Mouse (Mus musculus) adrenal gland, adult 18-20 months (tissue): ENCODE measurements at regions not wholly inside any gene's neighbourhood (a gene's known extent, or its start where the extent isn't known, plus 50 kb on each side); places are given as distances from the start of the nearest gene placed in this dataset.

Experiments used
- DNase-seq, 2 experiments: peaks; one replicate each; pipeline ENCODE4 v3.0.0; 2021 to 2022; ENCODE audit warnings: low spot score in 2 of 2

DNA sequence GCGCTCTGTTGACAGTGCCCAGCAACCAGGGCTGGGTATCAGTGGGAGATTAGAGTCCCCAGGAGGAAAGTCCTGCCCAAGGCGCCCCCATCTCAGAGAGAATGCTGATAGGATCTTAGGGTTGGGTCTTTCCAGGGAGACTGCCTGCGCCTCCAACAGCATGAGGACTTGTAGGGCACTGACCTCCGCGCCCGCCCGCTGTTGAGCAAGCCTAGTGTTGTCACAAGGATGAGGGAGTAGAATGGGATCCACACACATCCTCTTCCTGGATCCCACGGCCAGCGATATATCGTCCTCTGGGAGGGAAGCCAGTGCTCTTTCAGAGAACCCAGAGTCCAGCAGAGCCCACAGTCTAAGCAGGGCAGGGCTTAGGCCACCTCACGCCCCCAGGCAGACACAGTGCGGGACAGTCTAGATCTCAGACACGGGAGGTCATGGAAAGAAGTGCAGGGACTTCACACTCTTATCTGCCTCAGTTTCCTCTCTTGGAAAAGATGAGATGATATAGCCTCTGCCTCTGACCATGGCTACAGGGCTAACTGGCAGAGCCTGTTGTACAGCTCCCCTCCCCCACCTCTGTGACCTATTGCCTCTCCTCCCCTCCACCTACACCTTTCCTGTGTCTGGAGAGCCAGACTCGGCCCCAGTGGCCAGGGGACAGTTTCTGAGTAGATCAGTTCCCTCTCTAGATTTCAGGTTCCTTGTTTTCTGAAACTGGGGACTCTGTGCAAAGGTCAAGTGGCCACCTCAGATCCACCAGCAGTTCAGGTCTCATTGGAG is 52.0 kb upstream of the Dusp5 start:
- no peak for DNase-seq

DNA sequence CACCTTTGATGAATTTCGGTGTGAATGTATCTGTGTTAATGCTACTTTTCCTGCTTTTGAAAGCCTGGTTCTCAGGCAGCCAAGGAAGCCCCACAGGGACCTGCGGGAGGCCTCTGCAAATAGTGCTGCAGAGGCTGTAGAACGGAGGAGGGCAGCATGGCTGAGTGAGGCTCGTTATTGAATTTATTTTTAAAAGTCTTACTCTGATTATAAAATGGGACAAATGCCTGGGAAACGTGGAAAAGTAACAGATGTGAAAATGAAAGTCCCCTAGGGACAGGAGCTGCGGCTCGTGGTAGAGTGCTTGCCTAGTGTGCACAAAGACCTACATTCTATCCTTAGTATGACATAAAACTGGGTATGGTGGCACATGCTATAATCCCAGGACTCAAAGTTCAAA is 59.7 kb upstream of the Dusp5 start:
- no peak for DNase-seq

DNA sequence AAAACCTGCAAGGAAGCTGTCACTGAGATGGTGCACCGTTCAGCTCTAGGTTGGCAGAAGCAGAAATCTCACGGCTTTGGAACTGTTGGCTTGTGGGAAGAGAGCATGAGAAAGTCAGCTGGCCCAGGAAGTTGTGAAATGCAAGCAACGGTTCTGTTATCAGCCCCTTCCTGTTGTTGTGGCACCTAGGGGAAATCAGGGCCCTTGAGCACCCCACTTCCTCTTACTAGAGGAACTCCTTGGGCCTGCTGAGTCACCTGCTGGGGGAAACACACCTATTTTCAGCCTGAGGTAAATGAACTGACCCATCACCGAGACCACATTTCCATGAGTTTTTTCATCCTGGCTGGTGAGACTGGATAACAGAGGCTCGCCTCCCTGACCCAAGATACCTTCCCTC is 64.2 kb upstream of the Dusp5 start:
- no peak for DNase-seq

DNA sequence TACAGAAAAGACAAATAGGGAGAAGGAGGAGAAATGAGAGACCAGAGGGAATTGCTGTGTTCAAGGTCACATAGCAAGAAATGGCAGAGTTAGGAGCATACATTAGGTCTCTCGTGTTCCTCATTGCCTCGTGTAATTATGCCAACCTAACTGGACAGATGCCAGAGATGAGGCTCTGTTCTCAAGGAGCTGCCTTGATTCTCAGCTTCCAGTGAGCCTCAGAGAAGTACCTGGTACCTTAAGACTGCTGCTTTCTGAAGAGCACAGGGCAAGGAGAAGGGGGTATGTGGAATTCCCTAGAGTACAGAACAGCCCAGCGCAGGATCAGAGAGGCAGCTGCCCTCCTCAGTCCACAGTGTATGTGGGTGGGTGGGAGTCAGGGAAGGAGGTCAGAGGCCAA is 64.8 kb upstream of the Dusp5 start:
- no peak for DNase-seq

DNA sequence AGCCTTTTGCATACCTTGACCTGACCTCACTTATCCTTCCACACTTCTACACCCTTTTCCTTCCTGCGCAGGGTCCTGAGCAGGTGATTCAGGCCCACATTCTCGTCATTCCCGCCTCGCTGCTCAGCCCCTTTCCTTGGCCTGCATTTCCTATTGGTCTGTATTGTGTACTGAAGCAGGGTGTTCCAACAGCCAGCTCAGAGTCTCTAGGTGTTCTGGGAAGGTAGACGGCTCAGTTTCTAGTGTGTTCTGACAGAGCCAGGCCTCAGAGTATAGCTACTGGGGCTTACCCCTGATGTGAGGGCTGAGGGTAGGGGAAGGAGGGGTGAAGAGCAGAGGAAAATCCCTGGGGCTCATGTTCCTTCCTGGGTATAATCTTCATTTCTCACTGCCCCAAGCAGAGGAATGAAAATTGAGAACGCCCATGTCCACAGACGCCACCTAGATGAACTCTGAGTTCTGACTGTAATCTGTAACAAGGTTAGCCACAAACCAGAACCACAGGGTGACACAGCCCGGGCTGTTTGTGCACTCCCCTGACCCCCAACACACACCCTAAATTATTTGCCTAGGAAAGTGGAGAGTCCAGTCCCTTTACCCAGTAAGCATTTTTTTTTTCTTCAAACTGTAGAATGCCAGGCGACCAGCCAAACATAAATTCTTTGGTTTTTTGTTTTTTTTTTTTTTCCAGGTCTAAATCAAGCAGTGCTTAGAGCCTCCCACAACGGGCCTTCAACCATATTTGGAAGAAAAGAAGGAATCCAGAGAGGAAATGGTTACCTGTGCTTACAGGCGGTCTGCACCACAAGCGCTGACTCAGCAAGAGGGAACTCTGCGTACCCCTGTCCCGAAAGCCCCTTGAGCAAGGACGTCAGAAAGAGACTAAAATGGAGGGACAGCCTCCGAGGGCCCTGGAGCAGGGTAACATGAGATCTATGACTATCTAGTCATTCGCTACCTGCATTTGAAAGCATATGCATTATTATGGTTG is 67.6 kb upstream of the Dusp5 start:
- DNase-seq = no peak

DNA sequence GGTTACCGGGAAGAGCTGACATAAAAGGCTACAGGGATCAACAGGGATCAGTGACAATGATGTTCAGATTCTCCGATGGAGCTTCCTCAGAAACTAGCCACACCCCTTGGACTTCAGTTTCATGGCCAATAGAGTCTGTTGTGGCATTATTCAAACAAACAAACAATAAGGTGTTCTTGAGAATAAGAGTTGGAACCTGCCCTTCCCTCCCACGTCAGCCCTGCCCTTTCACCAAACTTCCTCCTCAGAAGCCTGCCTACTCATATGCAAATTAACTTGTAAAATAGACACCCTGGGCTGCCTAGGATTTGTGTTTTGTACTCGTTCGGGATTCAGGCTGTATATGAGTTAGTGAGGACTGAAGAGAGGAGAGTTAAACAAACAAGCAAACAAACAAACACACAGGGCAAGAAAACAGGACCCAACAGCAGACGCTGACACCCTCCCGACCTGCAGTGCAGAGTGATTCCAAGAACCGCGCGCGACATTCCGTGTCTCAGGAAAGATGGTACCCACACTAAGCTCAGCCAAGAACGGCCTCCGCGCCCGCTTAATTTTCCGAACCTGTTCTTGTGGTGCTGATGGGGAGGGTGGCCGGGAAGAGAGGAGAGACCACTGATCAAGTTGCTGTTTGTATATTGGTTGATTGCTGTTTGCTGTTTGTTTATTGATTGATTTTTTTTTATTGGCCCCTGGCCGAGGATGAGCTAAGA is 68.4 kb upstream of the Dusp5 start:
- DNase-seq = no peak

DNA sequence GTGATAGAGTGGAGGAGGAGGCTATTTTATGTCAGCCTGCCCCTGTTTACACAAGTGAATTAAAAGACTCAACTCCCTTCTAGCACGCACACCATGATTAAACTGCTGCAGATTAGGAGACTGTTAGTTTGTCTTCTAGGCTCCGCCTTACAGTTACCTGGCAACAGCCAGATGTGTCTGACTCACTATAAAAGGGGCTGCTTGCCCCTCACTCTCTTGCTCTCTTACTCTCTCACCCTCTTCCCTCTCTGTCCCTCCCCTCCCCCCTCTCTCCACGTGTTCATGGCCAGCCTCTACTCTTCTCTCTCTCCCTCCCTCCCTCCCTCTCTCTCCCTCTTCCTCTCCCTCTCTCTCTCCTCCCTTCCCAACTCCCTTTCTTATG is 69.0 kb upstream of the Smndc1 start:
- no peak for DNase-seq

DNA sequence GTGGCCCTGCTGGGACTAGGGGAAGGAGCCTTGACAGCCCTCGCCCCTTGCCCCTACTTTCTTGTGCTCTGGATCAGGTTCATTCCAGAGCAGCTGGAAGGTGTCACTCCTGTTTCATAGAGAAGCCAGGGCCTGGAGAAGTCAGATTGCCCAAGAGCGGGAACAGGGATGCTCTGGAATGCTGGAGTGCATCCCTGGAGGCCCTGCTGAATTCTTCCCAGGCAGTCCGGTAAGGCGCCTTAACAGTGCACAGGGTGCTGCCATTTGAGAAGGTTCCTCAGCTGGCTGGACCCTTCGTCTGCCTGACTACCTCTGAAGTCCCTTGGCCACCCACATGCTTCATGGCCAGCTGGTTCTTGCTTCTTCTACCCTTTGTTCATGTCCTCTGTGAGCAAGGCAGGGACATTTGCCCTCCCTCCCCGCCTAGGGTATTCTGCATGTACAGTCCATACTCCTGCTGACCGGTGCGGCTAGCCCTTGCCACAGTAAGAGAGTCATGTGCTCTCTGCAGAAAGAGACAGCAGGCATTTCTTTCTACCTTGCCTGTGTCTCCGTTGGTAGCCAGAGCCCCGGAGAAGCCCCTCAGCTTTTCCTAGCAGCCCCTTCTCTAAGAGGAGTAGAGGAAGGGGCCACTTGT is 68.5 kb upstream of the Smndc1 start:
- no peak for DNase-seq

DNA sequence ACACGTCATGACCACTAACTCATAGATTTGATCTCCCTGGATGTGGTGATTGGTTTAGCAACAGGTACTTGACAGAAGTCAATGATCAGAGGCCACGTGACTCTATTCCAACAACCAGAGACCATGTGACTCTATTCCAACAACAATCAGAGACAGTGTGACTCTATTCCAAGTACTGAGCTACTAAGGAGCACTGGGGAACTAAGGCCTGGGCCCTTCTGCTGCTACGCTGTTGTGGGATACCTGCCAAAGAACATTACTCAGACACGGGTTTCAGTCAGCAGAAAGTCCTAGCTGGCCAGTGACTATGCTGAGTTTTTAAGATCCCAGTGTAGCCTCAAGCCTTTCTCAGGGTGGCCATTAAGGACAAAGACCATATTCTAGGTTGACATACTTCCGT is 66.3 kb upstream of the Smndc1 start:
- no peak for DNase-seq

DNA sequence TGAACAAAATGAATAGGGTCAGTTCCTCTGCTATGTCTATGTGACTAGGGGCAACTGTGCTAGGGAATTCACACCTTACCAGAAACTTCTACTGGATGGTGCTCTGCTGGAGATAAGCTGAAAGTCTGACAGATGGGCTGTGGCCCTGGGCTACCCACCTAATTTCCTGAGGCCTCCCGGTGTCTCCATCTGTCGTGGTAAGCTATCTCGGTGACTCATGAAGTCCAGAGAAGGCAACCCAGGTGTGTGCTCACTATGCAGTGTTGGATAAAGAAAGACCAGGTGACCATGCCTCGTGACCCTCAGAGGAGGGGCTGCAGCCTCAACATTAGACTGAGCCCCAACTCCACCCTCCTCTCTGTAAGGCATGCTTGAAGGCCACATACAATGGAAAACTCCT is 64.2 kb upstream of the Smndc1 start:
- DNase-seq = no peak

DNA sequence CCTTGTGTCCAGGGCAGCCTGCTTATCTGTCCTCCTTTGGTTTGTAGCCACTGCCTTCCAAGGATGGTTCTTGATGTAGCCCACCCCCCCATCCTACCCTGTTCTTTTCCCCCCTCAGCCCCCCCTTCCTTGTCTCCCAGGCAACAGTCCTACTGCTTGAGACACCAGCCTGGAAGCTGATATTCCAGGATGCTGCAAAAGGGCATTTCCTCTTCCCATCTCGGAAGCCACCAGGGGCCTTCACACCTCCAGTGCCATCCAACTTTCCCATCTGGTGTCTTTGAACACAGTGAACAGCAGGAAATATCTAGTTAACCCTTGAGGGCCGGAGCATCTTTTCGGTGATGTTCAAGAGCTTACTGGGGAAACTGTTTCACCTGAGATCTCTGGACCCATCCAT is 63.7 kb upstream of the Smndc1 start:
- DNase-seq = no peak

DNA sequence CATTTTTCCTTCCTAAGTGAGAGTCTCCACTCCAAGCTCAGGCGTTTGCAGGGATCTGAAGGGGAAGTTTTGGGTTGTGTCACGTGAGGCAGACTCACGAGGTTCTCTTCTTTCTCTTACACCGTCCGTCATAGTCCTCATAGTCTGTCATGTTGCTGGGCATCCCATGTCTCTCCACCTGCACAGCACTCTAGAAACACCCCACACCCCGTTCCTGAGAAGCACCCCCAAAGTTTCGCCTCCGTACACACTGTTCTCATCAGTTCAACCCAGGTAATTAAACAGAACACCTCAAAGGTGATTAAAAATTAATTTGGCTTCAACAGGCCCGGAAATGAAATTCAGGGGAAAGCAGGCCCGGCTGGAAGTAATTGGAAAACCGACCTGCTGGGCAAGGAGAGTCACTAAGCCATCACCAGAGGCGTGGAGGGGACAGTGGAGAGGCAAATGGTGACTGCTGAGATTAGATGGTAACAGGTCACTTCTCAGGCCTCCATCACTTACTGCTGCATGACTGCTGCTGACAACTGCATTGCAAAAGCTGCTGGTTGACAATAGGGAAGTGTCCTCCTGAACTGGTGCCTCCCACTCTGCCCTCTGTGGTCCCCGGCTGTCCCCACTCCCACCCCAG is 63.1 kb upstream of the Smndc1 start:
- no peak for DNase-seq

DNA sequence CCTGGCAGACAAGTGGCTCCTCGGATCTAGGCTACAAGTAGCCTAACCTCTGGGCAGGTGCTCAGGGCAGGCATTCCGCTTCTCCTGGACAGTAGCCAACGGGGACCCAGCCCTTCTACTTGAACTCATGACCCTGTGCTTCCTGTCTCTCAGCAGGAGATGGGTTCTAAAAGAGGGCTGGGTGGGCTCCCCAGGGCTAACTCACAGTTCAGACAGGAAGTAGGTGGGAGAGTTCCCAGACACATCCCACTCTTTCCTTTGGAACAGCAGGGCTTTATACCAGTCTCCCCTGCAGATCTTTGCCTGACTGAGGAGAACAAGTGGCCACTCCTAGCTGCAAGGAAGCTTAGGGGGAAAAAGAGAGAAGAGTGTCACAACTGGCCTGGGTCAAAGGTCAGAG is 62.0 kb upstream of the Smndc1 start:
- DNase-seq = no peak

DNA sequence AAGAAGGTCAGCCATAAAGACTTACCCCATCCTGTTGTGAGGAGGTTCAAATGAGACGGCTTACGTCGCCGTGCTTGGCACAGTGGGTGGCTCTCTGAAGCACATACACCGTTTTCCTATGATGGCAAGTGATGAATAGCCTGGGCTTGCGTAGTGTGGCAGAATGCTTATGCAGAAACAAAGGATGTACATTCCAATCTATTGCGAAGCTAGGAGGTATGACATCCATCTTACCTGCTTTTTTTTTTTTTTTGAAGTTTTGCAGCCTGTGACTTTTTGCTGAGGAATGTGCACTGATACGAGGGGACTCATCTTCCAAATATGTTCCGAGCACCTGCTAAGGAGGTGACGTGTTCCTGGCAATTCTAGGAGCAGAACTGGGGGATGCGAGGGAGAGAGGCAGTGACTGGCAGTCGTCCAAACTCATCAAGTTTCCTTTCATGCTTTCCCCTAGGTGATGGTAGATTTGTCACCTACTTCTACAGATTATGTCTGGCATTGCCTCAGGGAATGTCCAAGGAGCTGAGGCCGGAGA is 61.1 kb upstream of the Smndc1 start:
- DNase-seq = no peak

DNA sequence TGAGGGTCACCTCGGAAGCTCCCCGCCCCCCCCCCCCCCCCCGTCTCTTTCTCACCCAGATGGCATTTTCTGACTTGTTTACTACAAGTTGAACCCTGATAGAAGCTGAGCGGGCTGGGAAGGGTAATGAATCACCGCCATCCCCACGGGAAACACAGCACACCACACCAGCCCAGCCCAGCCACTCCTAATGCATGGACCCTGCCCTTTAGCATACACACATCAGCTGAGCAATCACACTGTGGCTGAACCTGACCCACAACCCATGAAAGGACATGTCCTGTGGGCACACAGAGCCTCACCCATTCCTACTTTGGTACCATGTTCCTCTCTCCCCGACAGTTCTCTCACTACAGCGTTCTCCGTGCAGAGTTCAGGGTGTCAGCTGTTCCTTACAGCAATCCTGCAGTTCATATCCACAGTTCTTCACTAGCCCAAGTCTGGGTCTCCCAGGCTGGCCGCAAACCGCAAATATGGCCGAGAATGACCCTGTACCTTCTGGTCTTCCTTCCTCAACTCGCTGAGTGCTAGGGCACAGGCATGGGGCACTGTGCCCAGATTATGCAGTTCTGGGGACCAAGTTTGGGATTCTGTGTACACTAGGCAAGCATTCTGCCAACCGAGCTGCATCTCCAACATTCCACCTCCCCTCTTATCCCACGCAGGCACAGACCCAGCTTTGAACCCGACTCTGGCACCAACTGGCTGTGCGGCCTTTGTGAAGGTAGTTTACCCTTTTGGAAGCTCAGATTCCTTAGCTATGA is 60.4 kb upstream of the Smndc1 start:
- DNase-seq = no peak

DNA sequence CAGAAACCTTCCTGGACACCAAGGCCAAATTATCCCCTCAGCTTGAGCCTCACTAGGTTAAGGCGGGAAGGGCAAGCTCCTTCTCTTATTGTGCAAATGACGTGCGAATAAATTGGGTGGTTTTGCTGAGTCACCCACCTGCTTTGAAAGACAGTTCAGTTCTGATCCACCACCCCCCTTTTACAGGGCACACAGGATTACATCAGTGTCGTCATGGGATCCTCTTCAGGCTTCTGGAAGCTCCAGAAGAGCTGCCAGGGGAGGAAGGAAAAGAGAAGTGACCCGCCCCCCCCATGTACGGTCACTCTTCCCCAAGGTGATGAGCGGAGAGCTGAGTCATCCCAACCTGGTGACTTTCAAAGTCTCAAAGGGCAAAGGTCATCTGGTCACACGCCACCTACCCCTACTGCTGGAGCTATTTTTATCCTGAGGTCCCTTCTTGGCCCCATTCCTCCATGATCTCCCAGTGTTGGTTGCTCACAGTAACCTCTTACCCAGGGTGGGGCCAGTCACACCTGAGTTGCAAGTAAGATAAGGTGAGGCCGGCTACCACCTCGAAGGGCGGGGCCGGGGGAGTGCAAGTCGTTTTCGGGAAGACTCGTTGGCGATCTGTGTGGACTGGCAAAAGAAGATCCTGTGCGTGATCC is 58.9 kb upstream of the Smndc1 start:
- no peak for DNase-seq

DNA sequence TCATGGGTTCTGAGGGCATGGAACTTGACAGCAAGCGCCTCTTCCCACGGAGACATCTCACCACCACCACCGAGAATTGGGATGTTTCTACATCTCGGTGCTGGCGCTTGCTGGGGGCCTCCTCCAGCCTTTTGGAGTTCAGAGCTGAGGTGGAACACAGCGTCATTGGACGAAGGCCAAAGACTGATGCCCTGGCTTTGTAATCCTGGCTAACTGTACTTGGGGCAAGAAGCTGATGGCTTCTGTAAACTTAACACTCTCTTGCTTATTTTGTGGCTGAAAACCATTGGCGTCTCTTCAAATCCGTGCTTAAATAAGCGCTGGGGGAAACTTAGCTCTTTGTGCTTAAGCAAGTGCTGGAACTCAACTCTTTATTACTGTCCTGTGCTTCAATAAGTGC is 57.8 kb upstream of the Smndc1 start:
- no peak for DNase-seq

DNA sequence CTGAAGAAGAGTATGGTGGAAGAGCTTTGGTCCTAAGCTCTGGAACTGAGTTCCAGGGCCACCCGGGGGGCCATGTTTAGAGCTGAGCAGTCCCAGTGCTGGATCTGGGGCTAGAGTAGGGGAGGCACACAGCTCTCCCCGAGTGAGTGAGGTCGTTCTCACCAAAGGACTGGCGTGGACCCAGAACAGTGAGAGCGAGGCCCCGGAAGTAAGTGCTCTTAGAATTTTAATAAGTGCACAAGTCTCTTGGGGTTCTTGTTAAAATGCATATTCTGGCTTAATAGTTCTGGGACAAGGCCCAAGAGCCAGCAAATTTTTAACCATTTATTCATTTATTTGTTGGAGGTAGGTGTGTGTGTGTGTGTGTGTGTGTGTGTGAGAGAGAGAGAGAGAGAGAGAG is 57.4 kb upstream of the Smndc1 start:
- DNase-seq = no peak

DNA sequence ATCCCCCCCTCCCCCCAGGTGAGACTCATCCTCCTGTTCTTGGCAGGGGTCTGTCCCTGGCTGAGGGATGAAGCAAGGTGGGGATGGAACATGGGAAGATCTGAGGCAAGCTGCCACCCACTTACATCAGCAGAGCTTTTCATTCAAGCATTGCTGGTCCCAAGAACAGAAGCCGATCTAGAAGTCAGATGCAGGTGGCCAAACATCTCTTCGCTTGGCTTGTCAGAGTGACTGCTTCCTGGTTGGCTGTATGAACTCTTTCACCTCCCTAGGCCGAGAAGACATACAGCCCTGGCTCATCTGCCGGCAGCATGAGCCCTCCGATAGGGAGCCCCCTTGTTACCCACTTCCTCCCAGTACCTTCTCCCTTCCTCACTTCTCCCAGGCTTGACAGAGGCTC is 55.8 kb upstream of the Smndc1 start:
- no peak for DNase-seq
